Mouse (Mus musculus) stomach, postnatal 0 days (tissue): ENCODE data around the gene Reln. TPM values are rescaled to one million over a fixed set of nuclear protein-coding genes. Genes with fewer than 3 reads are reported as not detected.

Experiments
- ATAC-seq: fragments of 200-750 bp; cut with Nextera tagmentation; 2 replicates; pipeline ENCODE4 v1.8.0; 2017; ENCODE audit not compliant: low FRiP score, low TSS enrichment
- DNase-seq: peaks from one replicate; pipeline ENCODE4 v3.0.0-alpha.2; 2016; ENCODE audit warnings: low spot score
- H3K27ac ChIP-seq: fragments of 300-500 bp; sonication (generic); replicated peaks from 2 replicates; pipeline ENCODE4 v1.5.1; 2014; ENCODE audit warnings: mild to moderate bottlenecking, control low read depth
- H3K27me3 ChIP-seq: fragments of 300-500 bp; sonication (generic); 2 replicates; pipeline ENCODE4 v1.6.1; 2014; ENCODE audit warnings: low read length; ENCODE audit not compliant: control insufficient read depth, insufficient read depth
- H3K36me3 ChIP-seq: fragments of 300-500 bp; sonication (generic); 2 replicates; pipeline ENCODE4 v1.6.1; 2014; ENCODE audit warnings: low read length, mixed read lengths; ENCODE audit not compliant: control insufficient read depth, insufficient read depth
- H3K4me1 ChIP-seq: fragments of 300-500 bp; sonication (generic); replicated peaks from 2 replicates; pipeline ENCODE4 v1.6.1; 2014; ENCODE audit warnings: antibody characterized with exemption; ENCODE audit not compliant: control insufficient read depth, insufficient read depth
- H3K4me2 ChIP-seq: fragments of 300-500 bp; sonication (generic); replicated peaks from 2 replicates; pipeline ENCODE4 v1.6.1; 2014; ENCODE audit warnings: low read depth, mild to moderate bottlenecking, control low read depth, moderate library complexity
- H3K4me3 ChIP-seq: fragments of 300-500 bp; sonication (generic); 2 replicates; pipeline ENCODE4 v1.5.1; 2014; ENCODE audit warnings: low read depth, low read length, control low read depth
- H3K9ac ChIP-seq: fragments of 300-500 bp; sonication (generic); 2 replicates; pipeline ENCODE4 v1.6.1; 2014; ENCODE audit warnings: mild to moderate bottlenecking, low read length, control low read depth, mixed read lengths
- H3K9me3 ChIP-seq: fragments of 300-500 bp; sonication (generic); 2 replicates; pipeline ENCODE4 v1.6.1; 2016; ENCODE audit warnings: low read length; ENCODE audit not compliant: control insufficient read depth
- CTCF ChIP-seq: IDR thresholded peaks from 2 replicates; pipeline ENCODE4 v1.5.1; 2016; ENCODE audit warnings: antibody characterized with exemption, low read depth, mild to moderate bottlenecking, moderate library complexity
- EP300 ChIP-seq: optimal IDR thresholded peaks from 2 replicates; pipeline ENCODE3; 2016; ENCODE audit warnings: antibody characterized with exemption
- WGBS: fragments of 180-500 bp; shearing (Covaris S2); extraction: QIAGEN DNeasy Blood & Tissue Kit; methylation state at CpG from one replicate; pipeline ENCODE4 v1.1.7; 2014; 5-methylcytosine and 5-hydroxymethylcytosine counted together
- polyA plus RNA-seq: library from polyadenylated mRNA; unstranded; fragments of >200 nt; fragmentation: Nextera tagmentation; extraction: Ambion mirVana; gene quantifications from 2 replicates; pipeline ENCODE4 v1.2.1, GENCODE M21; 2015

The Reln gene
- polyA plus RNA-seq, 1 experiment from 2014 or later = 1.6 TPM

GRCm38 (mm10) chr5:21901411-21901810 lies 443.1 kb downstream of the Reln start:
- no peaks in the 10 kb centered on the region for H3K36me3 ChIP-seq
- WGBS = 71% methylated on average over 12 of the region's 12 CpGs
- no peaks in the 10 kb centered on the region for H3K9me3 ChIP-seq

DNA sequence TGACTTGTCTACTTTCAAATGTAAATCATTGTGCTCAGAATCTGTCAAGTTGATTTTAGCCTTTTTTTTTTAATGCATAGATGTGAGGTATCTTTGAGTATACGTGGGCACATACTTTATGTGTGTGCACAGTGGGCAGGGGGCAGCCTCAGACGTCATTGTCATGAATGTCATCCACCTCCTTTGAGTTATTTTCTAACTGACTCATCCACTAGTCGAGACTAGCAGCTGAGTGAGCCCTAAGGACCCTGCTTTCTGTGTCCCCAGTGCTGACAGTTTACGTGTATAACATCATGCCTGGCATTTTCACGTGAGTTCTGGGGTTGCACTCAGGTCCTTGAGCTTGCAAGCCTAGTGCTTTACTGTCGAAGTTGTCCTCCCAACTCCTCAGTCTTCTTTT lies 443.6 kb downstream of the Reln start:
- 48% methylated on average over 6 of the region's 6 CpGs for WGBS
- H3K27ac ChIP-seq = no peak overlapping the region
- no peak overlapping the region for H3K4me3 ChIP-seq
- H3K9me3 ChIP-seq = no peaks in the 10 kb centered on the region
- no peaks in the 10 kb centered on the region for H3K36me3 ChIP-seq
- no peak overlapping the region for H3K4me2 ChIP-seq
- no peaks in the 10 kb centered on the region for H3K4me1 ChIP-seq
- DNase-seq = no peak
- H3K9ac ChIP-seq = no peak overlapping the region
- no peak for ATAC-seq
- TF ChIP-seq EP300 = no peak
- TF ChIP-seq CTCF = no peak
- no peaks in the 10 kb centered on the region for H3K27me3 ChIP-seq

More at GRCm38 (mm10) chr5:21901411-21901810, 443.1 kb downstream of the Reln start:
- TF ChIP-seq CTCF (no peak), EP300 (no peak)
- Histone ChIP-seq H3K4me1 (no peaks in the 10 kb centered on the region), H3K4me3 (no peak overlapping the region), H3K9ac (no peak overlapping the region), H3K27ac (no peak overlapping the region), H3K27me3 (no peaks in the 10 kb centered on the region), H3K4me2 (no peak overlapping the region)
- no peak for DNase-seq
- no peak for ATAC-seq

DNA sequence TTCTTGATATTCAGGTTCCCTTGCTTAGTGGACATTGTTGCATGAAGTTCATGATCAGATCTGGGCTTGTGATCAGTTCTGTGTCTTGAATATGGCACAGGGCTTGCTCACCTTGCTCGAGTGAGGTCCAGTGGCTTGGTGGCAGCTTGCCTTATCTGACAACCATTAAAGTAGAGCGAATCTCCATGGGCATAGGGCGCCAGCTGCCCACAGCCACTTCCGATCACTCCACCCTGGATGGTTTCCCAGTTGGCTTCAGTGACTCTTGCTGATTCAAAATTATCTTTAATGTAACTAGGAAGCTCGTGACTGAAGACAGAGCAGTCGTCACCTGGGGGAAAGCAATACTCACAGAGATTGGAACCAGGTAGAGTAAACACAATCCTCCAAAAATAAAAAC lies 445.6 kb downstream of the Reln start:
- Histone ChIP-seq H3K9me3 (no peaks in the 10 kb centered on the region), H3K27ac (no peak overlapping the region), H3K9ac (no peak overlapping the region), H3K4me1 (no peaks in the 10 kb centered on the region), H3K27me3 (no peaks in the 10 kb centered on the region), H3K4me3 (no peak overlapping the region), H3K36me3 (no peaks in the 10 kb centered on the region), H3K4me2 (no peak overlapping the region)
- TF ChIP-seq EP300 (no peak), CTCF (no peak)
- 85% methylated on average over 6 of the region's 6 CpGs for WGBS
- ATAC-seq = no peak
- no peak for DNase-seq

DNA sequence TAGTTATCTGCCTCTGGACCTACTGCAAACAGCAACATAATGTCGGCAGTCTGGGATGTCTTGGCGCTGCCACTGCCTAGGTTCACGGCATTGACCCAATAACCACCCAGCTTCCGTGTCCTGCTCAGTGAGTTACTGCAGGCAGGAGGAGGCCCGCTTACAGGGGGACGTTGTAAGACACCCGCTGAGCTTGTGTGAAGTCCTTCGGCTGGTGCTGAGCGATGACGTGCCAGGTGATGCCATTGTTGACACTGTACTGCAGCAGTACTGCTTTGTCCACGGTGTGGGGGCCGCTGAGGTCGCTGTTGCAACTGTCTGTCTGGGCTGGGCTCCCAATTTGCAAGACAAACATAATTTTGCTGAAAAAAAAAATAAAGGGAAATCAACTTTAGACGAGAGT lies 447.9 kb downstream of the Reln start:
- no peak overlapping the region for H3K9ac ChIP-seq
- H3K36me3 ChIP-seq = no peaks in the 10 kb centered on the region
- no peak overlapping the region for H3K4me2 ChIP-seq
- H3K4me1 ChIP-seq = no peaks in the 10 kb centered on the region
- no peaks in the 10 kb centered on the region for H3K27me3 ChIP-seq
- H3K9me3 ChIP-seq = no peaks in the 10 kb centered on the region
- no peak for DNase-seq
- 61% methylated on average over 14 of the region's 14 CpGs for WGBS
- TF ChIP-seq CTCF (no peak), EP300 (no peak)
- H3K27ac ChIP-seq = no peak overlapping the region
- no peak overlapping the region for H3K4me3 ChIP-seq
- no peak for ATAC-seq

- no peak for DNase-seq
- no peak for ATAC-seq
- no peaks in the 10 kb centered on the region for H3K27me3 ChIP-seq
- no peak overlapping the region for H3K9ac ChIP-seq
- no peak for TF ChIP-seq EP300
- no peak for TF ChIP-seq CTCF
- no peak overlapping the region for H3K4me2 ChIP-seq
- no peaks in the 10 kb centered on the region for H3K36me3 ChIP-seq
- H3K4me3 ChIP-seq = no peak overlapping the region
- H3K9me3 ChIP-seq = no peaks in the 10 kb centered on the region
- no peaks in the 10 kb centered on the region for H3K4me1 ChIP-seq
- no peak overlapping the region for H3K27ac ChIP-seq
- WGBS = 84% methylated on average over 3 of the region's 3 CpGs
These were observed 450.3 kb downstream of the Reln start for GRCm38 (mm10) chr5:21894168-21894567.

DNA sequence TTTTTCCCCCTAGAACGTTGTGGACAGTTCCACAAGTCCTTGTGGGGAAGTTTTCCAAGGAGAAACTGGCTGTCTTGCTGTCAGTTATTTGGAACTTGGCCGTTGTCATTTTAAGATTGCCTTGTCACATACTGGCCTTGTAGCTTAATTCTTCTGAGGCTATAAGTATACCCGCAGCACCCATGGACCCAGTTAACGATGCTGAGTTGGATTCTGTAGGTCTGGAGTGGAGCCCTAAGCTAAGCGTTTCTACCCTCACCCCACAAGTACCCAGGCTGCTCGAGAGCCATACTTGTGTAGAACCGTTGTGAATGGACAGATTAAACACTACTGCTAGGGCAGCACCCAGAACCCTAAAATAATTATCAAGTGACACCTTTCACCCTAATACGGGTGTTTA lies 477.8 kb downstream of the Reln start:
- TF ChIP-seq EP300 (no peak), CTCF (no peak)
- Histone ChIP-seq H3K27ac (no peak overlapping the region), H3K4me2 (peak overlapping the region; percentile 45; the same call in 1 of the 2 replicates), H3K27me3 (no peaks in the 10 kb centered on the region), H3K36me3 (no peaks in the 10 kb centered on the region), H3K9me3 (no peaks in the 10 kb centered on the region), H3K4me3 (no peak overlapping the region), H3K4me1 (no peaks in the 10 kb centered on the region; the same call in 1 of the 2 replicates), H3K9ac (no peak overlapping the region)
- whole genome bisulfite sequencing = 60% methylated on average over 8 of the region's 8 CpGs
- DNase-seq (no peak), ATAC-seq (no peak)
